Mouse (Mus musculus) embryonic facial prominence, embryonic 12.5 days (tissue): ENCODE results near the gene Kalrn. TPM values are rescaled to one million over a fixed set of nuclear protein-coding genes. Genes with fewer than 3 reads are reported as not detected.
A peak's percentile ranks its signal among the peaks of the same experiment; 100 is the strongest.

ENCODE experiments used
- ATAC-seq: fragments of 200-750 bp; cut with Nextera tagmentation; 2 replicates; pipeline ENCODE4 v1.8.0; 2017; ENCODE audit not compliant: insufficient number of reproducible peaks, insufficient read depth, low FRiP score, low TSS enrichment
- H3K27ac ChIP-seq: fragments of 300-500 bp; sonication (generic); 2 replicates; pipeline ENCODE4 v1.5.1; 2016; ENCODE audit warnings: mild to moderate bottlenecking
- H3K27me3 ChIP-seq: fragments of 300-500 bp; sonication (generic); 2 replicates; pipeline ENCODE4 v1.6.1; 2016; ENCODE audit warnings: mild to moderate bottlenecking, moderate library complexity
- H3K36me3 ChIP-seq: fragments of 300-500 bp; sonication (generic); 2 replicates; pipeline ENCODE4 v1.6.1; 2016; ENCODE audit warnings: mild to moderate bottlenecking
- H3K4me1 ChIP-seq: fragments of 300-500 bp; sonication (generic); 2 replicates; pipeline ENCODE4 v1.6.1; 2016
- H3K4me2 ChIP-seq: fragments of 300-500 bp; sonication (generic); replicated peaks from 2 replicates; pipeline ENCODE4 v1.6.1; 2016; ENCODE audit warnings: mild to moderate bottlenecking, moderate library complexity
- H3K4me3 ChIP-seq: fragments of 300-500 bp; sonication (generic); 2 replicates; pipeline ENCODE4 v1.5.1; 2016; ENCODE audit warnings: mild to moderate bottlenecking
- H3K9ac ChIP-seq: fragments of 300-500 bp; sonication (generic); 2 replicates; pipeline ENCODE4 v1.6.1; 2016; ENCODE audit warnings: mild to moderate bottlenecking, moderate library complexity
- H3K9me3 ChIP-seq: fragments of 300-500 bp; sonication (generic); 2 replicates; pipeline ENCODE4 v1.6.1; 2016; ENCODE audit warnings: mild to moderate bottlenecking, moderate library complexity
- WGBS: fragments of 180-500 bp; shearing (Covaris S2); methylation state at CpG from one replicate; pipeline ENCODE4 v1.1.7; 2016; 5-methylcytosine and 5-hydroxymethylcytosine counted together
- polyA plus RNA-seq: library from polyadenylated mRNA; unstranded; fragments of >200 nt; fragmentation: Nextera tagmentation; extraction: Ambion mirVana; gene quantifications from 2 replicates; pipeline ENCODE4 v1.2.1, GENCODE M21; 2016

The Kalrn gene
- polyA plus RNA-seq, 1 experiment from 2014 or later = 19.2 TPM

GRCm38 (mm10) chr16:33944126-33944525, 629.2 kb downstream of the Kalrn start:
- H3K9me3 ChIP-seq = no peaks in the 10 kb centered on the region
- H3K4me3 ChIP-seq = no peak overlapping the region
- H3K36me3 ChIP-seq = peaks cover 20% of the 10 kb centered on the region
- no peak overlapping the region for H3K4me2 ChIP-seq
- H3K9ac ChIP-seq = no peak overlapping the region
- 68% methylated on average over 4 of the region's 4 CpGs for WGBS
- H3K4me1 ChIP-seq = peaks cover 72% of the 10 kb centered on the region
- no peak for ATAC-seq
- H3K27me3 ChIP-seq = no peaks in the 10 kb centered on the region
- H3K27ac ChIP-seq = peak overlapping the region; percentile 63

GRCm38 (mm10) chr16:33943388-33943787, 629.9 kb downstream of the Kalrn start:
- WGBS = 92% methylated on average over 6 of the region's 6 CpGs
- Histone ChIP-seq H3K27ac (no peak overlapping the region), H3K4me1 (peaks cover 73% of the 10 kb centered on the region), H3K4me2 (no peak overlapping the region), H3K9me3 (no peaks in the 10 kb centered on the region), H3K4me3 (no peak overlapping the region), H3K27me3 (no peaks in the 10 kb centered on the region), H3K9ac (no peak overlapping the region), H3K36me3 (peaks cover 15% of the 10 kb centered on the region)
- no peak for ATAC-seq

DNA sequence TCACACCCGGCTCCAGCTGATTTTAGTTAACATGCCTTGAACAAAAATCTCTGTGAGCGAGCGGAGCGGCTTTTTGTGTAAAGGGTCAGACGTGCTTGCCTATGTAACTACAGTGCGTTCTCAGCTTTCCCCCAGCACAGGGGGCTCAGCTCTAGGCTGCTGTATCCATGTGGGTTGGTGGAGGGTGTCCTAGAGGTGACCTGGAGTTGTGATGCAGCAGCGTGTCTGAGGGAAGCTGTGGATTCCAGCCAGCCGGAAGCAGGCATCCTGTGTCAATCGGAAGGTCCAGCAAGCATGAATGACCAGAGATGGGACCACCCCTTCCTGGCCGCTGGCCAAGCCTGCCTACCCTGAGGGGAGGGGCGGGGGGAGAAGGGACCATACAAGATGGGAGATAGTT, 631.0 kb downstream of the Kalrn start:
- Histone ChIP-seq H3K9ac (0 out of 2 replicates have a peak overlapping the region, but pooled peaks have one; percentile 15), H3K27ac (peak overlapping the region; percentile 77), H3K36me3 (peaks cover 14% of the 10 kb centered on the region; the same call in 1 of the 2 replicates), H3K4me2 (no peak overlapping the region), H3K4me1 (peaks cover 80% of the 10 kb centered on the region), H3K27me3 (no peaks in the 10 kb centered on the region), H3K4me3 (no peak overlapping the region), H3K9me3 (no peaks in the 10 kb centered on the region)
- 26% methylated on average over 11 of the region's 11 CpGs for WGBS
- ATAC-seq = peak; percentile 68

- H3K4me1 ChIP-seq = peaks cover 83% of the 10 kb centered on the region
Observed at GRCm38 (mm10) chr16:33941271-33941781, 632.0 kb downstream of the Kalrn start.

DNA sequence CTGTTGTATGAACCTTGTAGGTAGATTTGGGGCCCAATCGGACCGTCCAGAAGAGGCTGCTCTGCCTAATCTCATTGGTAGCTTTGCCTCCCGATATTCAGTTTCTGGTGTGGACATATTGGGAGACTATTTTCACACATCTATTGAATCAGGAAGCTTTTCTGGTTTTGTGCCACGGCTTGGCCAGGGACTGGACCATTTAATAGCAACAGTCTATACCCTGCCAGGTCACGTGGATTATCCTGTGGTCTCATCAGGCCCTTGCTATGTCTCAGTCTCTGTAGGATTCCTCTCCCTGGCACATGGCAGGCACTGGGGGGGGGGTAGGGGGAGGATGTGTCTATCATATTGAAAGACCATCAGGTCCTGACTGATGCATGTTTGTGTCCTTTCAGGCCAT, 633.2 kb downstream of the Kalrn start:
- 68% methylated on average over 5 of the region's 5 CpGs for WGBS
- Histone ChIP-seq H3K4me3 (no peak overlapping the region), H3K36me3 (peaks cover 5% of the 10 kb centered on the region; the same call in 1 of the 2 replicates), H3K9ac (no peak overlapping the region), H3K27me3 (no peaks in the 10 kb centered on the region), H3K4me2 (no peak overlapping the region), H3K27ac (no peak overlapping the region), H3K9me3 (no peaks in the 10 kb centered on the region), H3K4me1 (peaks cover 73% of the 10 kb centered on the region)
- ATAC-seq = no peak

More at GRCm38 (mm10) chr16:33941271-33941781, 632.0 kb downstream of the Kalrn start:
- Histone ChIP-seq H3K9ac (no peak overlapping the region), H3K27ac (peak overlapping the region; percentile 77), H3K4me2 (no peak overlapping the region), H3K27me3 (no peaks in the 10 kb centered on the region), H3K9me3 (no peaks in the 10 kb centered on the region), H3K36me3 (peaks cover 5% of the 10 kb centered on the region; the same call in 1 of the 2 replicates), H3K4me3 (no peak overlapping the region)
- ATAC-seq = peak; percentile 14; the same call in 1 of the 2 replicates
- WGBS = 33% methylated on average over 11 of the region's 11 CpGs

GRCm38 (mm10) chr16:33939636-33940035, 633.7 kb downstream of the Kalrn start:
- no peaks in the 10 kb centered on the region for H3K9me3 ChIP-seq
- 28% methylated on average over 9 of the region's 9 CpGs for WGBS
- no peak overlapping the region for H3K27ac ChIP-seq
- H3K4me3 ChIP-seq = no peak overlapping the region
- ATAC-seq = no peak
- peaks cover 5% of the 10 kb centered on the region; the same call in 1 of the 2 replicates for H3K36me3 ChIP-seq
- no peaks in the 10 kb centered on the region for H3K27me3 ChIP-seq
- H3K4me2 ChIP-seq = no peak overlapping the region
- H3K9ac ChIP-seq = no peak overlapping the region
- H3K4me1 ChIP-seq = peaks cover 70% of the 10 kb centered on the region

- no peak overlapping the region for H3K4me3 ChIP-seq
- peaks cover 5% of the 10 kb centered on the region; the same call in 1 of the 2 replicates for H3K36me3 ChIP-seq
- H3K9ac ChIP-seq = no peak overlapping the region
- H3K27me3 ChIP-seq = no peaks in the 10 kb centered on the region
- no peak for ATAC-seq
- H3K27ac ChIP-seq = peak overlapping the region; percentile 71; the same call in 1 of the 2 replicates
- no peaks in the 10 kb centered on the region for H3K9me3 ChIP-seq
- H3K4me1 ChIP-seq = peaks cover 71% of the 10 kb centered on the region
- WGBS = 75% methylated on average over 2 of the region's 2 CpGs
- no peak overlapping the region for H3K4me2 ChIP-seq
Observed at GRCm38 (mm10) chr16:33939133-33939531, 634.2 kb downstream of the Kalrn start.

- 56% methylated on average over 12 of the region's 12 CpGs for WGBS
- Histone ChIP-seq H3K36me3 (peaks cover 5% of the 10 kb centered on the region; the same call in 1 of the 2 replicates), H3K4me1 (peaks cover 71% of the 10 kb centered on the region), H3K9ac (no peak overlapping the region; the same call in 1 of the 2 replicates), H3K4me2 (no peak overlapping the region), H3K27me3 (no peaks in the 10 kb centered on the region), H3K27ac (peak overlapping the region; percentile 71; the same call in 1 of the 2 replicates), H3K9me3 (no peaks in the 10 kb centered on the region), H3K4me3 (no peak overlapping the region)
- ATAC-seq = no peak
Observed at GRCm38 (mm10) chr16:33938311-33939132, 634.8 kb downstream of the Kalrn start.

GRCm38 (mm10) chr16:33937567-33937966, 635.8 kb downstream of the Kalrn start:
- 85% methylated on average over 8 of the region's 8 CpGs for WGBS
- Histone ChIP-seq H3K9me3 (no peaks in the 10 kb centered on the region), H3K4me1 (peaks cover 70% of the 10 kb centered on the region), H3K9ac (no peak overlapping the region), H3K27ac (no peak overlapping the region), H3K4me2 (no peak overlapping the region), H3K36me3 (peaks cover 5% of the 10 kb centered on the region; the same call in 1 of the 2 replicates), H3K4me3 (no peak overlapping the region), H3K27me3 (no peaks in the 10 kb centered on the region)
- no peak for ATAC-seq

DNA sequence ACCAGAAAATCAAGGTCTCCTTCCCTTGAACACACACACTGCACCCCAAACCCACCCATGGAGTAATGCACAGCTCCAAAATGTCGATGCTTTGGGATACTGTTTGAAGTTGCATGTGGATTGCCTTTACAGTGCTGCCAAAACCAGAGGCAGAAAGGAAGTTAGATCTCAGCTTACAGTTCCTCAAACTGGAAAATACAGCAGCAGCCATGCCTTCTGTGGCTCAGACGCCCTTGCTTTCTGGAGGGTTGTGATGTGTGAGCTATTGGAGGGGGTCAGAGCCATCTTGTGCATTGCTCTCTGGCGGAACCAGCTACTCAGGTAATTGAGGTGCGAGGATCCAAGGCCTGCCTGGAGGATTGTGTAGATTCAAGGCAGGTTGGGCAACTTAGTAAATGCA, 636.4 kb downstream of the Kalrn start:
- H3K9me3 ChIP-seq = no peaks in the 10 kb centered on the region
- no peak overlapping the region for H3K4me2 ChIP-seq
- no peak overlapping the region for H3K27ac ChIP-seq
- 78% methylated on average over 4 of the region's 4 CpGs for WGBS
- H3K4me1 ChIP-seq = peaks cover 66% of the 10 kb centered on the region
- no peak overlapping the region for H3K4me3 ChIP-seq
- peaks cover 5% of the 10 kb centered on the region; the same call in 1 of the 2 replicates for H3K36me3 ChIP-seq
- no peaks in the 10 kb centered on the region for H3K27me3 ChIP-seq
- no peak for ATAC-seq
- H3K9ac ChIP-seq = no peak overlapping the region

DNA sequence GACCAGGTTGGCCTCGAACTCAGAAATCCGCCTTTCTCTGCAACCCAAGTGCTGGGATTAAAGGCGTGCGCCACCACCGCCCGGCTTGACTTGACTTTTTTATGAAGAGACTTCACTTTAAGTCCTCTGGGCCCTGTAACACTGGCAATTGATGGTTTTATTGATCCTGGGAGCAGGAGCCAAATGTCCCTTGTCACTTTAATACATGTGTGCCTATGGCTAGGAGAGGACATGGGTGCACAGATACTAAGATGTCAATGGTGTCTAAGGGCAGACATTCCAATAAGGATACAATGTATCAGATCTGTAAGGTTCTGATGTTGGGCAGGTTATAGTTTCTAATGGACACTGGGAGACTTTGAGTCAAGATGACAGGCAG, 637.9 kb downstream of the Kalrn start:
- no peak for ATAC-seq
- Histone ChIP-seq H3K9me3 (no peaks in the 10 kb centered on the region), H3K4me2 (no peak overlapping the region), H3K27ac (no peak overlapping the region), H3K4me3 (no peak overlapping the region), H3K4me1 (peaks cover 52% of the 10 kb centered on the region), H3K36me3 (peaks cover 5% of the 10 kb centered on the region; the same call in 1 of the 2 replicates), H3K27me3 (no peaks in the 10 kb centered on the region), H3K9ac (no peak overlapping the region)
- 92% methylated on average over 6 of the region's 6 CpGs for WGBS
